Mouse (Mus musculus) bone marrow, adult 2 months (tissue): ENCODE data around the gene Tysnd1.

Source experiments
- CTCF ChIP-seq: fragments of 200-500 bp; IDR thresholded peaks from 2 replicates; pipeline ENCODE4 v1.5.1; 2011; ENCODE audit warnings: low read length, control low read depth; ENCODE audit not compliant: control insufficient read depth, insufficient read depth
- POLR2A ChIP-seq: fragments of 200-500 bp; IDR thresholded peaks from 2 replicates; pipeline ENCODE4 v1.6.1; 2011; ENCODE audit warnings: low read depth, mild to moderate bottlenecking, control low read depth, low read length, borderline replicate concordance; ENCODE audit not compliant: control insufficient read depth

- TF ChIP-seq POLR2A (no peak), CTCF (no peak)
Observed at GRCm38 (mm10) chr10:61742336-61742735, 47.0 kb downstream of the Tysnd1 start.
